Mouse (Mus musculus) stomach, postnatal 0 days (tissue): ENCODE measurements around the gene Inca1.

Experiments used
- CTCF ChIP-seq: IDR thresholded peaks from 2 replicates; pipeline ENCODE4 v1.5.1; 2016; ENCODE audit warnings: antibody characterized with exemption, low read depth, mild to moderate bottlenecking, moderate library complexity
- EP300 ChIP-seq: optimal IDR thresholded peaks from 2 replicates; pipeline ENCODE3; 2016; ENCODE audit warnings: antibody characterized with exemption

DNA sequence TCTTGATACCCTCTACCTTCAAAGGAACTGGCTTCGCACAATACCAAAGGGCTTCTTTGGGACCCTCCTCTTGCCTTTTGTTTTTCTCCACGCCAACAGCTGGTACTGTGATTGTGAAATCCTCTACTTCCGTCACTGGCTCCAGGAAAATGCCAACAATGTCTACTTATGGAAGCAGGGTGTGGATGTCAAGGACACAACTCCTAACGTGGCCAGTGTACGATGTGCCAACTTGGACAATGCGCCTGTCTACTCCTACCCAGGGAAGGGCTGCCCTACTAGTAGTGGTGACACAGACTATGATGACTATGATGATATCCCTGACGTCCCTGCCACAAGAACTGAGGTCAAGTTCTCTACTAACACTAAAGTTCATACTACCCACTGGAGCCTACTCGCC, 60.0 kb downstream of the Inca1 start:
- no peak for TF ChIP-seq CTCF
- TF ChIP-seq EP300: no peak
